Comparison of ENCODE assay signal across 7 mouse cellular contexts in the genomic region with DNA sequence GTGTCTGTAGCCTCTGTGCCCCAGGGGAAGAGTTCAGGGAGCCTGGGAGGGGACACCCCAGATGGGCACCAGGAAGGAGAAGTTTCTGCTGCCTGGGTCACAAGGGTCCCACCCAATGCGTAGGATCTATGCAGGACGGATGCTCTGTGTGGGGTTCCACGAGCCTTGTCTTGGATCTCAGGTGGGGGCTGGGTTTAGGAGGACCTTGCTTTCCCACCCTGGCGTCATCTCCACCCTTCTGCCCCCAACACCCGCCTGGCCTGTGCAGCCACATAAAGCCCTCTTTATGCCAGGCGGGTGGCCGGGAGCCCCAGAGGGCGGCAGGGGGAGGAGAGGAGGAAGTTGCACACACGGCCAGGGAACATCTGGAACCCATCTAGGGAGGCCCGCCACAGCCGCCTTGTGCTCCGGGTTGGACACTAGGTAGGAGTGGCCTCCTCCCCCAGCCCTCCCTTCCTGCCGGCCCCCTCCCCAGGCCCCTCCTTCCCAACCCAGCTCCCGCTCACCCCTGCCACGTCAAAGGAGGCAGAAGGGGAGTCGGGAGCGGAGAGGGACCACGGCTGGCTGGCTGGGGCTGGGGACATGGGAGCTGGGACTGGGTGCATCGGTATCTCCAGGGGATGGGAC. TPM values are rescaled to one million over a fixed set of nuclear protein-coding genes. Genes with fewer than 3 reads are reported as not detected.
DNase-seq lines count a peak whose midpoint lies in the region; ATAC-seq and TF ChIP-seq lines count a peak whose summit lies in the region.

No protein-coding gene starts in this region.

- peak; percentile 83 for ATAC-seq in embryonic facial prominence, embryonic 14.5 days (ENCODE audit: low read depth)
- ATAC-seq in heart, embryonic 13.5 days (ENCODE audit: extremely low read depth, insufficient number of reproducible peaks, low FRiP score, low TSS enrichment), result peak; percentile 80; the same call in 1 of the 2 replicates
- peak; percentile 84 for ATAC-seq in stomach, embryonic 16.5 days (ENCODE audit: insufficient read depth, low FRiP score)

- no peaks in the 10 kb centered on the region for H3K9me3 ChIP-seq in embryonic facial prominence, embryonic 14.5 days (ENCODE audit: control insufficient read depth, low read length)
- H3K9me3 ChIP-seq in heart, embryonic 13.5 days, result no peaks in the 10 kb centered on the region
- H3K9me3 ChIP-seq in stomach, embryonic 16.5 days (replicated peaks; ENCODE audit: control insufficient read depth, low read length), result no peaks in the 10 kb centered on the region

- 7% methylated on average over 12 of the region's 19 CpGs for WGBS in embryonic facial prominence, embryonic 14.5 days
- WGBS in heart, embryonic 13.5 days, result 5% methylated on average over 18 of the region's 19 CpGs
- 5% methylated on average over 19 of the region's 19 CpGs for WGBS in stomach, embryonic 16.5 days

- H3K4me1 ChIP-seq in bone marrow macrophage, adult 2 months (ENCODE audit: control insufficient read depth, insufficient read depth, low read length), result peaks cover 10% of the 10 kb centered on the region
- peaks cover 44% of the 10 kb centered on the region for H3K4me1 ChIP-seq in embryonic facial prominence, embryonic 14.5 days (ENCODE audit: control insufficient read depth, insufficient read depth, low read length)
- H3K4me1 ChIP-seq in heart, embryonic 13.5 days, result peaks cover 66% of the 10 kb centered on the region
- peaks cover 48% of the 10 kb centered on the region for H3K4me1 ChIP-seq in stomach, embryonic 16.5 days (ENCODE audit: control insufficient read depth, insufficient read depth, low read length)

- no peak for TF ChIP-seq POLR2A in bone marrow macrophage, adult 2 months (IDR thresholded peaks at IDR 0.05; ENCODE audit: borderline replicate concordance, low read depth, low read length)

- peak overlapping the region; percentile 78 for H3K9ac ChIP-seq in embryonic facial prominence, embryonic 14.5 days (ENCODE audit: low read depth, low read length)
- H3K9ac ChIP-seq in heart, embryonic 13.5 days, result peak overlapping the region; percentile 86
- H3K9ac ChIP-seq in stomach, embryonic 16.5 days (ENCODE audit: low read length), result peak overlapping the region; percentile 84

- no peaks in the 10 kb centered on the region for H3K27me3 ChIP-seq in embryonic facial prominence, embryonic 14.5 days (replicated peaks; ENCODE audit: control insufficient read depth, insufficient read depth, low read length)
- peaks cover 55% of the 10 kb centered on the region for H3K27me3 ChIP-seq in heart, embryonic 13.5 days (replicated peaks)
- H3K27me3 ChIP-seq in stomach, embryonic 16.5 days (ENCODE audit: control insufficient read depth, insufficient read depth, low read length), result no peaks in the 10 kb centered on the region

- H3K4me3 ChIP-seq in bone marrow macrophage, adult 2 months (ENCODE audit: insufficient read depth, low read length), result peak overlapping the region; percentile 2; the same call in 1 of the 2 replicates
- H3K4me3 ChIP-seq in embryonic facial prominence, embryonic 14.5 days (ENCODE audit: low read depth, low read length), result peak overlapping the region; percentile 49
- peak overlapping the region; percentile 55 for H3K4me3 ChIP-seq in heart, embryonic 13.5 days
- H3K4me3 ChIP-seq in stomach, embryonic 16.5 days (replicated peaks; ENCODE audit: low read length), result peak overlapping the region; percentile 50

- peak; percentile 98 for DNase-seq in embryonic facial prominence, embryonic 14.5 days (ENCODE audit: low spot score)
- DNase-seq in kidney, postnatal 10 days, result peak; percentile 86
- DNase-seq in lung, postnatal 4 days, result peak; percentile 77 to 92
- no peak for DNase-seq in left cerebral cortex, adult 11 months (ENCODE audit: low spot score)

- H3K36me3 ChIP-seq in embryonic facial prominence, embryonic 14.5 days (ENCODE audit: control insufficient read depth, insufficient read depth, low read length), result peaks cover 17% of the 10 kb centered on the region
- H3K36me3 ChIP-seq in heart, embryonic 13.5 days, result no peaks in the 10 kb centered on the region
- H3K36me3 ChIP-seq in stomach, embryonic 16.5 days (ENCODE audit: control insufficient read depth, insufficient read depth, low read length), result no peaks in the 10 kb centered on the region

- peak overlapping the region; percentile 85 for H3K4me2 ChIP-seq in embryonic facial prominence, embryonic 14.5 days (ENCODE audit: low read depth, low read length)
- H3K4me2 ChIP-seq in heart, embryonic 13.5 days, result peak overlapping the region; percentile 70
- H3K4me2 ChIP-seq in stomach, embryonic 16.5 days (ENCODE audit: low read depth, low read length), result peak overlapping the region; percentile 59

- TF ChIP-seq CTCF in bone marrow macrophage, adult 2 months (IDR thresholded peaks at IDR 0.05; ENCODE audit: low read depth, low read length), result no peak

- no peak overlapping the region for H3K27ac ChIP-seq in bone marrow macrophage, adult 2 months (ENCODE audit: insufficient read depth, low read depth, low read length)
- H3K27ac ChIP-seq in embryonic facial prominence, embryonic 14.5 days (replicated peaks; ENCODE audit: low read depth, low read length), result peak overlapping the region; percentile 100
- peak overlapping the region; percentile 91 for H3K27ac ChIP-seq in heart, embryonic 13.5 days (replicated peaks)
- H3K27ac ChIP-seq in stomach, embryonic 16.5 days (ENCODE audit: low read length), result peak overlapping the region; percentile 98

RNA-seq across cellular contexts. Expression of gene Swi5, which starts 30.0 kb away (rescaled TPM):
- polyA plus RNA-seq in bone marrow macrophage, adult 2 months (2012; ENCODE audit: insufficient read depth, insufficient read length, missing spikeins), result 168 and 170 TPM in 2 replicates
- polyA plus RNA-seq in embryonic facial prominence, embryonic 14.5 days (2014; fragmentation: Nextera tagmentation; extraction: Ambion mirVana), result 206 and 249 TPM in 2 replicates
- 286 and 336 TPM in 2 replicates for polyA plus RNA-seq in heart, embryonic 13.5 days (2015; fragmentation: Nextera tagmentation; extraction: Ambion mirVana)
- polyA plus RNA-seq in stomach, embryonic 16.5 days (2015; fragmentation: Nextera tagmentation; extraction: Ambion mirVana), result 372 and 388 TPM in 2 replicates

RNA-seq across cellular contexts. Expression of gene Golga2, which starts 30.7 kb away (rescaled TPM):
- 44.9 and 47.3 TPM in 2 replicates for polyA plus RNA-seq in bone marrow macrophage, adult 2 months (2012; ENCODE audit: insufficient read depth, insufficient read length, missing spikeins)
- polyA plus RNA-seq in embryonic facial prominence, embryonic 14.5 days (2014; fragmentation: Nextera tagmentation; extraction: Ambion mirVana), result 27.2 and 33.1 TPM in 2 replicates
- polyA plus RNA-seq in heart, embryonic 13.5 days (2015; fragmentation: Nextera tagmentation; extraction: Ambion mirVana), result 22.0 and 22.2 TPM in 2 replicates
- polyA plus RNA-seq in stomach, embryonic 16.5 days (2015; fragmentation: Nextera tagmentation; extraction: Ambion mirVana), result 24.6 TPM in 2 replicates

RNA-seq across cellular contexts. Expression of gene Ciz1, which starts 34.2 kb away (rescaled TPM):
- polyA plus RNA-seq in bone marrow macrophage, adult 2 months (2012; ENCODE audit: insufficient read depth, insufficient read length, missing spikeins), result 101 and 103 TPM in 2 replicates
- 41.9 and 48.0 TPM in 2 replicates for polyA plus RNA-seq in embryonic facial prominence, embryonic 14.5 days (2014; fragmentation: Nextera tagmentation; extraction: Ambion mirVana)
- polyA plus RNA-seq in heart, embryonic 13.5 days (2015; fragmentation: Nextera tagmentation; extraction: Ambion mirVana), result 32.9 and 35.2 TPM in 2 replicates
- 41.9 and 45.4 TPM in 2 replicates for polyA plus RNA-seq in stomach, embryonic 16.5 days (2015; fragmentation: Nextera tagmentation; extraction: Ambion mirVana)

RNA-seq across cellular contexts. Expression of gene Dnm1, which starts 35.2 kb away (rescaled TPM):
- polyA plus RNA-seq in bone marrow macrophage, adult 2 months (2012; ENCODE audit: insufficient read depth, insufficient read length, missing spikeins), result 0.66 and 1.1 TPM in 2 replicates
- polyA plus RNA-seq in embryonic facial prominence, embryonic 14.5 days (2014; fragmentation: Nextera tagmentation; extraction: Ambion mirVana), result 34.1 and 41.7 TPM in 2 replicates
- polyA plus RNA-seq in heart, embryonic 13.5 days (2015; fragmentation: Nextera tagmentation; extraction: Ambion mirVana), result 3.4 and 4.5 TPM in 2 replicates
- polyA plus RNA-seq in stomach, embryonic 16.5 days (2015; fragmentation: Nextera tagmentation; extraction: Ambion mirVana), result 8.1 and 8.2 TPM in 2 replicates

RNA-seq across cellular contexts. Expression of gene Uck1, which starts 57.9 kb away (rescaled TPM):
- 28.7 and 32.9 TPM in 2 replicates for polyA plus RNA-seq in bone marrow macrophage, adult 2 months (2012; ENCODE audit: insufficient read depth, insufficient read length, missing spikeins)
- polyA plus RNA-seq in embryonic facial prominence, embryonic 14.5 days (2014; fragmentation: Nextera tagmentation; extraction: Ambion mirVana), result 58.6 and 60.6 TPM in 2 replicates
- polyA plus RNA-seq in heart, embryonic 13.5 days (2015; fragmentation: Nextera tagmentation; extraction: Ambion mirVana), result 44.8 and 45.3 TPM in 2 replicates
- 53.4 and 59.7 TPM in 2 replicates for polyA plus RNA-seq in stomach, embryonic 16.5 days (2015; fragmentation: Nextera tagmentation; extraction: Ambion mirVana)

Comparison
In these comparisons a context has a peak if more than half of its experiments do, and no peak if none do; other contexts are left out.
1. H3K4me3 ChIP-seq: peak in every context shown above with its lines; median percentile 55 in heart, embryonic 13.5 days; 50 in stomach, embryonic 16.5 days; 49 in embryonic facial prominence, embryonic 14.5 days; 2 in bone marrow macrophage, adult 2 months.